8 mouse cellular contexts compared by ENCODE assay signal in the genomic region with DNA sequence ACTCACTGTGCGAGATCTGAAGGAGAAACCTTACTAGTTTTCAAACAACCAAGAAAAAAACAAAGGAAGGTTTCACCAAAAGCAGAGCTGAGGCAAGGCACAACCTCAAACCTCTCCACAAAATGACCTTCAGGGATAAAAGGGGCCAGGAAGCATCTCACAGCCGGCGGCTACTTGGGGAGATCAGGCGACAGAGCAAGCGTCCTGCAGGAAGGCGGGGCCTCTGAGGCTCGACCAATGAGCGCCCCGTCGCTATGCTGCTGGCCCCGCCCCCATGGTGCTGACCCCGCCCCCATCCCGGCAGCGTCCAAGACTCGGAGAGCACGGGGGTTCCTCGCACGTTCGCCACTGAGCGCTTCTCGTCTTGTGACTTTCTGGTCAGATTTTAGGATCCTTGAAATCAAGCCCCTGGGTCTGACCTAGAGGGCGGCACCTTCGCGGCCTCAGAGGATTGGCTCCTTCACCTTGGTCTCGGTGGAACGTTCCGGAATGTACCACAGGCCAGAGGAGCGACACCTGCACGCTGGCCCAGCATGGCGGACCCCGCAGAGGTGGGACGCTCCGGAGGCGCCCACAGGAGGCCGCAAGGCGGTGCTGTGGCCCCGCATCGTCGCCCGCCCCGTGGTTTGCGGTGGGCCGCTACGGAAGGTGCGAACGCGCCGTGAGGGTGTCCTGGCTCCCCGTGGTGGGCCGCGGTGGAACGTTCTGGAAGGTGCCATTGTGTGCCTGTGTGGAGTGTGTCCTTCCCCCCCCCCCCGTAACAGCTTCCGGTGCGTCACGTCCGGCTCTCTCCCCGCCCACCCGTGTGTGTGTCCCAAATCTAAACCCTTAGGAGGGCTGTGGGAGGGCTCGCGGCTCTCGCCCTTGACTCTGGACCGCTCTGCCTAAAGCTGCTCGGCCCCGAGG. TPM values are rescaled to one million over a fixed set of nuclear protein-coding genes. Genes with fewer than 3 reads are reported as not detected.
A peak's percentile ranks its signal among the peaks of the same experiment; 100 is the strongest.
DNase-seq lines count a peak whose midpoint lies in the region; ATAC-seq lines count a peak whose summit lies in the region.

Slc35e2 (plus strand) TSS at position 326 of the 906 bp plus-strand sequence.

- H3K4me1 ChIP-seq in hindbrain, embryonic 11.5 days (replicated peaks; ENCODE audit: control insufficient read depth, insufficient read depth, low read length) = 0 out of 2 replicates have a peak, but pooled peaks cover 3% of the 10 kb centered on the region

- peak within 1 kb of the TSS; percentile 85 for H3K4me2 ChIP-seq in hindbrain, embryonic 11.5 days (replicated peaks; ENCODE audit: low read depth, low read length)

- peak within 1 kb of the TSS; percentile 89 for H3K4me3 ChIP-seq in hindbrain, embryonic 11.5 days (ENCODE audit: low read depth, low read length)

- peak; percentile 95 for DNase-seq in MN1 (ENCODE audit: low spot score)
- peak; percentile 96 for DNase-seq in cerebellum, adult 9-10 months
- DNase-seq in frontal cortex, adult 2 months (ENCODE audit: extremely low spot score in 1 of 2, low spot score in 1 of 2) = peak; percentile 81 to 90
- DNase-seq in hindbrain, embryonic 11.5 days (ENCODE audit: low spot score) = peak; percentile 95
- DNase-seq in layer of hippocampus, postnatal 10 days (ENCODE audit: low spot score in 2 of 2) = peak; percentile 94 to 95
- DNase-seq in lung, postnatal 10 days = peak; percentile 93
- peak; percentile 91 for DNase-seq in ovary, postnatal 36 days (ENCODE audit: low spot score)
- DNase-seq in thymus, postnatal 25 days = peak; percentile 95

- under 1% methylated on average over 53 of the region's 65 CpGs for WGBS in hindbrain, embryonic 11.5 days

- H3K9ac ChIP-seq in hindbrain, embryonic 11.5 days (ENCODE audit: low read depth, low read length) = peak within 1 kb of the TSS; percentile 88

- no peaks in the 10 kb centered on the region for H3K27me3 ChIP-seq in hindbrain, embryonic 11.5 days (ENCODE audit: control insufficient read depth, insufficient read depth, low read length)

- peak within 1 kb of the TSS; percentile 97 for H3K27ac ChIP-seq in hindbrain, embryonic 11.5 days (ENCODE audit: low read depth, low read length)

- H3K36me3 ChIP-seq in hindbrain, embryonic 11.5 days (ENCODE audit: control insufficient read depth, insufficient read depth, low read length) = no peaks in the 10 kb centered on the region

- H3K9me3 ChIP-seq in hindbrain, embryonic 11.5 days (ENCODE audit: control insufficient read depth, low read length) = no peaks in the 10 kb centered on the region

- ATAC-seq in hindbrain, embryonic 11.5 days (ENCODE audit: low FRiP score) = peak; percentile 95

RNA-seq across cellular contexts. Expression of gene Slc35e2, which starts in this region (rescaled TPM):
- polyA plus RNA-seq in frontal cortex, adult 2 months (2012; rRNA removed) = 19.6 and 20.6 TPM in 2 replicates
- polyA plus RNA-seq in hindbrain, embryonic 11.5 days (2014; fragmentation: Nextera tagmentation; extraction: Ambion mirVana) = 17.0 and 18.1 TPM in 2 replicates
- total RNA-seq in layer of hippocampus, postnatal 10 days (2021) = 10 to 100 TPM; 37.9 to 38.6 TPM

Comparison
In these comparisons a context has a peak if more than half of its experiments do, and no peak if none do; other contexts are left out.
1. Peak in every context shown above with its lines: DNase-seq, ATAC-seq, H3K4me3 ChIP-seq and H3K27ac ChIP-seq.